Mouse (Mus musculus) intestine, embryonic 15.5 days (tissue): Measurements from ENCODE around the gene Tgfb3. TPM values are rescaled to one million over a fixed set of nuclear protein-coding genes. Genes with fewer than 3 reads are reported as not detected.

Experiments
- ATAC-seq: fragments of 200-750 bp; cut with Nextera tagmentation; 2 replicates; pipeline ENCODE4 v1.8.0; 2017; ENCODE audit warnings: moderate TSS enrichment, moderate library complexity
- H3K27ac ChIP-seq: fragments of 300-500 bp; sonication (generic); 2 replicates; pipeline ENCODE4 v1.5.1; 2015; ENCODE audit warnings: mild to moderate bottlenecking, inconsistent platforms
- H3K27me3 ChIP-seq: fragments of 300-500 bp; sonication (generic); replicated peaks from 2 replicates; pipeline ENCODE4 v1.6.1; 2015; ENCODE audit warnings: inconsistent platforms
- H3K36me3 ChIP-seq: fragments of 300-500 bp; sonication (generic); 2 replicates; pipeline ENCODE4 v1.6.1; 2015; ENCODE audit warnings: inconsistent platforms
- H3K4me1 ChIP-seq: fragments of 300-500 bp; sonication (generic); replicated peaks from 2 replicates; pipeline ENCODE4 v1.6.1; 2015; ENCODE audit warnings: inconsistent platforms
- H3K4me2 ChIP-seq: fragments of 300-500 bp; sonication (generic); replicated peaks from 2 replicates; pipeline ENCODE4 v1.6.1; 2015; ENCODE audit warnings: mild to moderate bottlenecking, inconsistent platforms
- H3K4me3 ChIP-seq: fragments of 300-500 bp; sonication (generic); replicated peaks from 2 replicates; pipeline ENCODE4 v1.5.1; 2015; ENCODE audit warnings: inconsistent platforms
- H3K9ac ChIP-seq: fragments of 300-500 bp; sonication (generic); 2 replicates; pipeline ENCODE4 v1.6.1; 2015; ENCODE audit warnings: inconsistent platforms
- H3K9me3 ChIP-seq: fragments of 300-500 bp; sonication (generic); 2 replicates; pipeline ENCODE4 v1.6.1; 2016; ENCODE audit warnings: inconsistent platforms
- WGBS: fragments of 180-500 bp; shearing (Covaris S2); methylation state at CpG from one replicate; pipeline ENCODE4 v1.1.7; 2015; 5-methylcytosine and 5-hydroxymethylcytosine counted together
- polyA plus RNA-seq: library from polyadenylated mRNA; unstranded; fragments of >200 nt; fragmentation: Nextera tagmentation; extraction: Ambion mirVana; gene quantifications from 2 replicates; pipeline ENCODE4 v1.2.1, GENCODE M21; 2015

Gene Tgfb3
- polyA plus RNA-seq, 1 experiment from 2014 or later, result 23.4 TPM

- H3K27ac ChIP-seq, result no peak overlapping the region
Measured at GRCm38 (mm10) chr12:86046776-86047175, 32.1 kb downstream of the Tgfb3 start.

GRCm38 (mm10) chr12:86046141-86046540 is 32.7 kb downstream of the Tgfb3 start:
- no peak overlapping the region for H3K4me3 ChIP-seq
- H3K36me3 ChIP-seq, result no peaks in the 10 kb centered on the region
- no peak overlapping the region for H3K4me2 ChIP-seq
- H3K9me3 ChIP-seq, result no peaks in the 10 kb centered on the region
- 81% methylated on average over 5 of the region's 5 CpGs for WGBS
- ATAC-seq, result no peak
- no peak overlapping the region for H3K9ac ChIP-seq
- no peaks in the 10 kb centered on the region for H3K4me1 ChIP-seq
- H3K27ac ChIP-seq, result no peak overlapping the region
- H3K27me3 ChIP-seq, result no peaks in the 10 kb centered on the region

More at GRCm38 (mm10) chr12:86046776-86047175, 32.1 kb downstream of the Tgfb3 start:
- H3K27me3 ChIP-seq, result no peaks in the 10 kb centered on the region
- 96% methylated on average over 2 of the region's 2 CpGs for WGBS
- no peak for ATAC-seq
- no peaks in the 10 kb centered on the region for H3K9me3 ChIP-seq
- no peak overlapping the region for H3K4me2 ChIP-seq
- no peaks in the 10 kb centered on the region for H3K36me3 ChIP-seq
- no peak overlapping the region for H3K4me3 ChIP-seq
- H3K9ac ChIP-seq, result no peak overlapping the region
- H3K4me1 ChIP-seq, result no peaks in the 10 kb centered on the region

- H3K4me2 ChIP-seq, result no peak overlapping the region
Measured at GRCm38 (mm10) chr12:86039751-86040150, 39.1 kb downstream of the Tgfb3 start.

DNA sequence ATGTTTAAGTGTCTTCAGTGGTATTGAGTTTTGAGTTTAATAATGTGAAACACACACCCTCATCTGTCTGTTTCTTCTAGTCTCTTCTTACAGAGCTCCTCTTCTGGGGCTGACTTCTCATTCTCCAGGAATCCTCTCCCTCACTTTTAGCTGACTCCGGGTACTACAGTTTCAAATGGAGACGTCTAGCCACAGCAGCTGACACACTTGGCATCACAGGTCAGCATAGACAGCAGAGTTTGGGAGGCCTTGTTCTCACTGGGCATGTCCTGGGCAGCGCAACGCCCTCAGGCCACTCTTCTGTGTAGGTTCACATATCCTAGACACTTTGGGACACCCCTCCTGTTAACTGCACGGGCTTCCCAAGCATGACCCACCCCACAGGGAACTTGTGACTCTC is 39.8 kb downstream of the Tgfb3 start:
- no peak overlapping the region for H3K4me3 ChIP-seq
- 87% methylated on average over 5 of the region's 5 CpGs for WGBS
- ATAC-seq, result no peak
- no peak overlapping the region for H3K4me2 ChIP-seq
- H3K36me3 ChIP-seq, result no peaks in the 10 kb centered on the region
- no peaks in the 10 kb centered on the region for H3K9me3 ChIP-seq
- no peak overlapping the region for H3K27ac ChIP-seq
- H3K27me3 ChIP-seq, result no peaks in the 10 kb centered on the region
- H3K9ac ChIP-seq, result no peak overlapping the region
- H3K4me1 ChIP-seq, result 0 out of 2 replicates have a peak, but pooled peaks cover 7% of the 10 kb centered on the region

More at GRCm38 (mm10) chr12:86039751-86040150, 39.1 kb downstream of the Tgfb3 start:
- H3K9me3 ChIP-seq, result no peaks in the 10 kb centered on the region
- no peak overlapping the region for H3K4me3 ChIP-seq
- 0 out of 2 replicates have a peak, but pooled peaks cover 7% of the 10 kb centered on the region for H3K4me1 ChIP-seq
- no peak overlapping the region for H3K9ac ChIP-seq
- H3K27ac ChIP-seq, result no peak overlapping the region
- WGBS, result 76% methylated on average over 6 of the region's 6 CpGs
- no peaks in the 10 kb centered on the region for H3K36me3 ChIP-seq
- ATAC-seq, result no peak
- H3K27me3 ChIP-seq, result no peaks in the 10 kb centered on the region

DNA sequence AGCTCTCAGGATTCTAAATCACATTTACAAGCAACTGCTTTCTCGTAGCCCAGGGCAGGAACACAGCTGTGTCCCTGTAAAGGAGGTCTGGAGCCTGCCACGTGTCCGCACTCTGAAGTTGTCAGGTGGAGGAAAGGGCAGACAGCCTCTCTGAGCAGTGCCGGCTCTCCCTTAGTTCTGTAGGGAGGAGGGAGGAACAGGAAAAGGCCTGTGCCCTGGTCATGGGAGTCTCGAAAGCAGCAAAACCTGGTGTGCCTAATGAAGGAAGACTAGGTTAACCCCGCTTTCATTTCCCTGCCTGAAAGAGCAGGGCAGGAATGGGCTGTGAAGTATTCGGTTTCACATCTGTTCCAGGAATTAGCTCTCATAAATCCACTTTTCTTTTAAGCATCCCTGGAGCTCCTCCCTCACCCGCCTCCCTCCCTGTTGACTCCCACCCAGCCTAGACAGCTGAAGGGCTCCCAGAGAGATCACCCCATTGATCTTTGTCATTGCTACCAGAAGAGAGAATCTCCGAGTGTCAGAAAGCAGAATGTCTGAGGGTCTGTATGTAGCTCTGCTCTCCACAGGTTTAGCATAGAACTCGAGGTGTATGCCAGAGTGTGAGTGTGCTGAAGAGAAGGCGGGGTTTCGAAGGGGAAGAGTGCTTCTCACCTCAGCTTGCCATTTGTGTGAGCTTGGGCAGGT is 41.5 kb downstream of the Tgfb3 start:
- Histone ChIP-seq H3K27ac (no peak overlapping the region), H3K36me3 (no peaks in the 10 kb centered on the region), H3K4me2 (no peak overlapping the region), H3K9ac (no peak overlapping the region), H3K27me3 (no peaks in the 10 kb centered on the region), H3K4me1 (0 out of 2 replicates have a peak, but pooled peaks cover 7% of the 10 kb centered on the region), H3K4me3 (no peak overlapping the region), H3K9me3 (no peaks in the 10 kb centered on the region)
- 36% methylated on average over 12 of the region's 12 CpGs for WGBS
- ATAC-seq, result 0 out of 2 replicates have a peak, but pooled peaks have one; percentile 49

DNA sequence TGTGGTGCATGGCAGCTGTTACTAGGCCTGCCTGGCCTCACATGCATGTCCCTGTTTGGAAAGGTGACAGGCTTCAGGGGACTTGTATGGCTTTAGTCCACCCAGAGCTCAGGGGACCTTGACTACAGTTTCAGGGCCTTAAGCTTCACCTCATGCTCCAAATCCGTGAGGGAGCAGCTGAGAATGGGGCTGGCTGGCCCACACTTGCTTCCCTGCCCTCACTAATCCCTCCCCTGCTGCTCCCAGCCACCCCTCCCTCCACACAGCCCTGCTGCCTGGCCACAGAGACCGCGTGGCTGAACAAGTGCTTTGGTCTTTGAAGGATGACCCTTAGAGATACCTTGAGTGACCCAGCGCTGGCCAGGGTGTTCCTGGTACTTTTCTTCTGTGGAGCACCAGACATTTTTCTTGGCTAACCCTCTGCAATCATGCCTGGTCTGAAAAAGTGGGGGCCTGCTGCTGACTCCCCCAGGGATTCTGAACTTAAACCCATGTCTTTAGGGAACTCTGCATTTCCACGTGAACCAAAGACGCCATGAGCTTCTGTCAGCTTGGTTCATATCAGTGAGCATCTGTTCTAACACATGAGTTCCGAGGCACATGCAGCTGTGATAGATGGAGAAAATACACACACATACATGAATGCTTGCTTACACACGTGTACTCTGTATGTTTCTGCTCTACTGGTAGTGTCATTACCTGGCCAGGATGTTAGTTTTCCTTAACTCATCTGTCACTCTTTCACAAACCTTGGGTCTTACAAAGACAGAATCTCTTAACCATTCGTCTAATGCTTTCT is 42.3 kb downstream of the Tgfb3 start:
- no peaks in the 10 kb centered on the region for H3K9me3 ChIP-seq
- H3K27ac ChIP-seq, result no peak overlapping the region
- ATAC-seq, result no peak
- H3K4me2 ChIP-seq, result no peak overlapping the region
- H3K4me1 ChIP-seq, result 0 out of 2 replicates have a peak, but pooled peaks cover 7% of the 10 kb centered on the region
- H3K36me3 ChIP-seq, result no peaks in the 10 kb centered on the region
- no peaks in the 10 kb centered on the region for H3K27me3 ChIP-seq
- no peak overlapping the region for H3K4me3 ChIP-seq
- no peak overlapping the region for H3K9ac ChIP-seq
- WGBS, result 54% methylated on average over 9 of the region's 9 CpGs

DNA sequence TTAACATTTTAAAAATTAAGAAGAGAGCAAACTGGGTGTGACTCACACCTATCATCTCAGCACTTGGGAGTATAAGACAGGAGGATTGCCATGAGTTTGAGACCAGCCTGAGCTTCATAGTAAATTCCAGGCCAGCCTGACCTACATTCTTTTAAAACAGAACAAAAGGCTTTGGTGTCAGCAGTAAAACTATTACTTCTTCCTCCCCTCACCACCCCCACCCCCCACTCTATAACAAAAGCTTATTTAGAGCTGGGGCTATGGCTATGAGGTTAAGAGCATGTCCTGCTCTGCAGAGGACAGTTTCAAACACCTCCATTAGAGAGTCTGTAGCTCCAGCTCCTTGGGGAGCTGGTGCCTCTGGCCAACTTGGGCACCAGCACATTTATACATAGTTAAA is 43.3 kb downstream of the Tgfb3 start:
- Histone ChIP-seq H3K4me3 (no peak overlapping the region), H3K36me3 (no peaks in the 10 kb centered on the region), H3K4me2 (no peak overlapping the region), H3K9ac (no peak overlapping the region), H3K27ac (no peak overlapping the region), H3K27me3 (no peaks in the 10 kb centered on the region), H3K9me3 (no peaks in the 10 kb centered on the region), H3K4me1 (0 out of 2 replicates have a peak, but pooled peaks cover 7% of the 10 kb centered on the region)
- ATAC-seq, result no peak

GRCm38 (mm10) chr12:86030932-86031331 is 47.9 kb downstream of the Tgfb3 start:
- H3K27me3 ChIP-seq, result no peaks in the 10 kb centered on the region
- no peak for ATAC-seq
- no peaks in the 10 kb centered on the region for H3K36me3 ChIP-seq
- H3K9ac ChIP-seq, result no peak overlapping the region
- H3K4me1 ChIP-seq, result no peaks in the 10 kb centered on the region
- 57% methylated on average over 5 of the region's 5 CpGs for WGBS
- no peak overlapping the region for H3K4me2 ChIP-seq
- no peak overlapping the region for H3K27ac ChIP-seq
- no peak overlapping the region for H3K4me3 ChIP-seq
- no peaks in the 10 kb centered on the region for H3K9me3 ChIP-seq

DNA sequence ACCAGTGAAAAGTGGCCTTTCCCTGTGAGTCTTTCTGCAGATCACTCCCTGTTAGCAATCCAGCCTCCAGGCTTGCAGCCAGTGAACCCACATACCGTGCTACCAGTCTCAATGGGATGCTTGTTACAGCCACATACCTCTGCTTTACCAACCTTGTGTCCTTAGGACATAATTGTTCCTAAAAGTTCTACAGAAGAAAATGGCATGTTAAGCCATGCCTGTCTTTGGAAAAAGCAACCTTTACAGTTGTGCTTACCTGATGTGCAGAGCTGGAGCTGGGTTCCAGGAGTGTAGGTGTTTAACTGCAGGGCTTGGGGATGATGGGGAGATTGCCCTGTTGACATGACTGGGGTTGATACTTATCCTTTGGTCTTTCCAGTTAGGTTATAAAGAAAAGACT is 51.1 kb downstream of the Tgfb3 start:
- H3K36me3 ChIP-seq, result no peaks in the 10 kb centered on the region
- no peak overlapping the region for H3K4me2 ChIP-seq
- WGBS, result 94% methylated on average over 1 of the region's 1 CpGs
- H3K4me1 ChIP-seq, result peaks cover 8% of the 10 kb centered on the region; the same call in 1 of the 2 replicates
- H3K27ac ChIP-seq, result no peak overlapping the region
- ATAC-seq, result no peak
- no peaks in the 10 kb centered on the region for H3K9me3 ChIP-seq
- no peaks in the 10 kb centered on the region for H3K27me3 ChIP-seq
- H3K4me3 ChIP-seq, result no peak overlapping the region
- H3K9ac ChIP-seq, result no peak overlapping the region

DNA sequence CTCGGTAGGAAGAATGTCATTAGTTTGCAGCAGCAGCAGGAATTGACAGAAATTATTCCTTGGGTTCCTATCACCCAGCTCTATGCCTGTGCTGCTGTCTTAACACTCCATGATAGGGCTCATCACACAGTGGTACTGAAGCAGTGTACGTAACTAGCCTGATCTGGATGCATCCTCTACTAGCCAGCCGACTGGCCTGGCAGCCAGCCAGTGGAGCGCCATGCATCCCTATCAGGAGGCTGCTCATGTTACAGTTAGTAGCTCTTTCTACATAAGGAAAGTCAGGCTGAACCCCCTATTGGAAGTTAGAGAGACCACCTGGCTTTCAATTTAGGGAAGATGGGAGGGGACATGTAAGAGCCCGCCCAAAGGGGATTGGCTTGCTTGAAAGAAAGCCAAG is 51.8 kb downstream of the Tgfb3 start:
- Histone ChIP-seq H3K4me3 (no peak overlapping the region), H3K4me1 (peaks cover 15% of the 10 kb centered on the region; the same call in 1 of the 2 replicates), H3K9ac (no peak overlapping the region), H3K4me2 (no peak overlapping the region), H3K9me3 (no peaks in the 10 kb centered on the region), H3K27ac (no peak overlapping the region), H3K36me3 (no peaks in the 10 kb centered on the region), H3K27me3 (no peaks in the 10 kb centered on the region)
- 74% methylated on average over 5 of the region's 5 CpGs for WGBS
- ATAC-seq, result no peak

GRCm38 (mm10) chr12:86025480-86025879 is 53.4 kb downstream of the Tgfb3 start:
- no peak overlapping the region for H3K27ac ChIP-seq
- H3K36me3 ChIP-seq, result no peaks in the 10 kb centered on the region
- H3K27me3 ChIP-seq, result no peaks in the 10 kb centered on the region
- no peaks in the 10 kb centered on the region for H3K9me3 ChIP-seq
- no peak overlapping the region for H3K4me3 ChIP-seq
- ATAC-seq, result no peak
- no peak overlapping the region for H3K9ac ChIP-seq
- peaks cover 15% of the 10 kb centered on the region; the same call in 1 of the 2 replicates for H3K4me1 ChIP-seq
- no peak overlapping the region for H3K4me2 ChIP-seq
- WGBS, result 81% methylated on average over 6 of the region's 6 CpGs

DNA sequence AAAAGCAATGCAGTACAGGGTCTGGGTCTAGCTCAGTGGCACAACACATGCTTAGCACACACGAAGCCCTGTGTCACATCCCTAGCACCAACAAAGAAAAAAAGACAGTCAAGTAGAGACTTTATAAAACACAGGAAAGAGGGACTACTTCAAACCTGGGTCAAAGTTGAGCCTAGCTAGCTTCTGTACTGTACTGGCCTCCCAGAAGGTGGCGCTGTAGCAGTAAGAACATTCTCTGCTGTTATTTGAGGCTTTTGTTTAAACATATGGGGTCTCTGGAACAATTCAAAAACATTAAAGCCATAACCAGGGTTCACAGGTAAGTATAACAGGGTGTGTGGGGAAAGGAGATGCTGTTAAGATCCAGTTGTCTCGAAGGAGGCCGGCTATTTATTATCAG is 54.4 kb downstream of the Tgfb3 start:
- 68% methylated on average over 4 of the region's 4 CpGs for WGBS
- ATAC-seq, result no peak

More for the DNA sequence above, 54.4 kb downstream of the Tgfb3 start:
- no peak overlapping the region for H3K9ac ChIP-seq
- H3K36me3 ChIP-seq, result no peaks in the 10 kb centered on the region
- H3K4me1 ChIP-seq, result peaks cover 15% of the 10 kb centered on the region; the same call in 1 of the 2 replicates
- H3K4me3 ChIP-seq, result no peak overlapping the region
- no peaks in the 10 kb centered on the region for H3K9me3 ChIP-seq
- no peak overlapping the region for H3K4me2 ChIP-seq
- H3K27ac ChIP-seq, result no peak overlapping the region
- no peaks in the 10 kb centered on the region for H3K27me3 ChIP-seq
